Mouse (Mus musculus) thymus, adult 18-20 months (tissue): ENCODE measurements around the gene Ddx58.

Experiments used
- DNase-seq, 2 experiments: peaks; one replicate each; pipeline ENCODE4 v3.0.0; 2022; ENCODE audit warnings: mixed read lengths in 2 of 2

The Ddx58 gene

GRCm38 (mm10) chr4:40180046-40180445, 59.6 kb downstream of the Ddx58 start:
- no peak for DNase-seq

- no peak for DNase-seq
These were observed 61.0 kb downstream of the Ddx58 start for GRCm38 (mm10) chr4:40178584-40178983.

- no peak for DNase-seq
These were observed 65.3 kb downstream of the Ddx58 start for GRCm38 (mm10) chr4:40174321-40174720.

- no peak for DNase-seq
These were observed 67.3 kb downstream of the Ddx58 start for GRCm38 (mm10) chr4:40172336-40172735.

- DNase-seq, result no peak
These were observed 68.2 kb downstream of the Ddx58 start for GRCm38 (mm10) chr4:40171477-40171876.

GRCm38 (mm10) chr4:40163646-40164045, 76.0 kb downstream of the Ddx58 start:
- no peak for DNase-seq

GRCm38 (mm10) chr4:40160591-40161434, 78.8 kb downstream of the Ddx58 start:
- no peak for DNase-seq

GRCm38 (mm10) chr4:40158224-40158540, 81.4 kb downstream of the Ddx58 start:
- no peak for DNase-seq

- no peak for DNase-seq
These were observed 82.0 kb downstream of the Ddx58 start for GRCm38 (mm10) chr4:40157500-40158223.

- DNase-seq, result no peak
These were observed 82.8 kb downstream of the Ddx58 start for GRCm38 (mm10) chr4:40156582-40157499.

- no peak for DNase-seq
These were observed 83.5 kb downstream of the Ddx58 start for GRCm38 (mm10) chr4:40156153-40156552.

GRCm38 (mm10) chr4:40155467-40155999, 84.1 kb downstream of the Ddx58 start:
- DNase-seq, result no peak

GRCm38 (mm10) chr4:40154751-40155150, 84.9 kb downstream of the Ddx58 start:
- DNase-seq, result no peak
